Mouse (Mus musculus) liver, embryonic 14.5 days (tissue): ENCODE results near the gene Bbip1. TPM values are rescaled to one million over a fixed set of nuclear protein-coding genes. Genes with fewer than 3 reads are reported as not detected.

Source experiments
- ATAC-seq: fragments of 200-750 bp; cut with Nextera tagmentation; 2 replicates; pipeline ENCODE4 v1.8.0; 2017; ENCODE audit warnings: moderate number of reproducible peaks, mild to moderate bottlenecking, moderate library complexity; ENCODE audit not compliant: insufficient read depth
- DNase-seq, 3 experiments: peaks; one replicate each; pipeline ENCODE4 v3.0.0-alpha.2; 2012 to 2013; ENCODE audit warnings: low read depth in 3 of 3, low spot score in 3 of 3
- H3K27ac ChIP-seq: fragments of 300-500 bp; sonication (generic); 2 replicates; pipeline ENCODE4 v1.5.1; 2014; ENCODE audit warnings: moderate library complexity, mild to moderate bottlenecking, control low read depth, inconsistent platforms
- H3K27me3 ChIP-seq: fragments of 300-500 bp; sonication (generic); 2 replicates; pipeline ENCODE4 v1.6.1; 2014; ENCODE audit warnings: mild to moderate bottlenecking, low read length, moderate library complexity; ENCODE audit not compliant: control insufficient read depth, insufficient read depth
- H3K36me3 ChIP-seq: fragments of 300-500 bp; sonication (generic); replicated peaks from 2 replicates; pipeline ENCODE4 v1.6.1; 2014; ENCODE audit warnings: low read depth; ENCODE audit not compliant: control insufficient read depth, insufficient read depth
- H3K4me1 ChIP-seq, 2 experiments: fragments of 200-500 bp in 1 of 2; fragments of 300-500 bp in 1 of 2; sonication (generic) in 1 of 2; replicated peaks; 2 replicates each; pipeline ENCODE4 v1.6.1; 2012 to 2014; ENCODE audit warnings: antibody characterized with exemption in 1 of 2, inconsistent platforms in 1 of 2, low read length in 1 of 2; ENCODE audit not compliant: control insufficient read depth in 2 of 2, insufficient read depth in 2 of 2
- H3K4me2 ChIP-seq: fragments of 300-500 bp; sonication (generic); 2 replicates; pipeline ENCODE4 v1.6.1; 2014; ENCODE audit warnings: low read depth, mild to moderate bottlenecking, control low read depth, moderate library complexity
- H3K4me3 ChIP-seq, 2 experiments: fragments of 200-500 bp in 1 of 2; fragments of 300-500 bp in 1 of 2; sonication (generic) in 1 of 2; 2 replicates each; pipeline ENCODE4 v1.5.1; 2012 to 2014; ENCODE audit warnings: low read depth in 2 of 2, low read length in 2 of 2, mild to moderate bottlenecking in 2 of 2, control low read depth in 1 of 2, inconsistent platforms in 1 of 2, moderate library complexity in 1 of 2; ENCODE audit not compliant: insufficient read depth in 1 of 2
- H3K9ac ChIP-seq: fragments of 300-500 bp; sonication (generic); replicated peaks from 2 replicates; pipeline ENCODE4 v1.6.1; 2014; ENCODE audit warnings: mild to moderate bottlenecking, control low read depth, moderate library complexity
- H3K9me3 ChIP-seq: fragments of 300-500 bp; sonication (generic); 2 replicates; pipeline ENCODE4 v1.6.1; 2016; ENCODE audit warnings: low read length, mixed read lengths; ENCODE audit not compliant: control insufficient read depth
- CTCF ChIP-seq: IDR thresholded peaks from 2 replicates; pipeline ENCODE4 v1.5.1; 2016; ENCODE audit warnings: antibody characterized with exemption, low read depth, control low read depth
- EP300 ChIP-seq: IDR thresholded peaks from 2 replicates; pipeline ENCODE4 v1.6.1; 2016; ENCODE audit warnings: antibody characterized with exemption, low read depth
- WGBS: fragments of 180-500 bp; shearing (Covaris S2); extraction: QIAGEN DNeasy Blood & Tissue Kit; methylation state at CpG from one replicate; pipeline ENCODE4 v1.1.7; 2014; ENCODE audit not compliant: insufficient replicate concordance; 5-methylcytosine and 5-hydroxymethylcytosine counted together
- polyA plus RNA-seq, 2 experiments: library from polyadenylated mRNA; depleted of rRNA in 1 of 2; stranded (reverse) in 1 of 2; unstranded in 1 of 2; fragments of >200 nt; fragmentation: Nextera tagmentation in 1 of 2; extraction: Ambion mirVana in 1 of 2; gene quantifications; 2 replicates each; pipeline versions ENCODE4 v1.2.1 to v1.2.3; 2012 to 2014

Gene Bbip1
- polyA plus RNA-seq, 2 experiments = 26.6 to 55.2 TPM

GRCm38 (mm10) chr19:53901931-53902738 is 42.3 kb downstream of the Bbip1 start:
- Histone ChIP-seq H3K27me3 (no peaks in the 10 kb centered on the region), H3K4me1 (peaks cover 22 to 30% of the 10 kb centered on the region in 2 experiments), H3K4me2 (peak overlapping the region; percentile 98), H3K27ac (peak overlapping the region; percentile 93), H3K4me3 (peak overlapping the region; percentile 53 to 98), H3K9me3 (no peaks in the 10 kb centered on the region), H3K36me3 (no peaks in the 10 kb centered on the region), H3K9ac (peak overlapping the region; percentile 94)
- TF ChIP-seq CTCF = no peak
- TF ChIP-seq EP300 = peak; percentile 78
- DNase-seq = peak in 1 of 3 experiments; percentile 59
- 17% methylated on average over 15 of the region's 15 CpGs for WGBS
- peak; percentile 30 for ATAC-seq

GRCm38 (mm10) chr19:53899941-53900610 is 44.4 kb downstream of the Bbip1 start:
- no peak overlapping the region for H3K4me2 ChIP-seq
- no peaks in the 10 kb centered on the region for H3K36me3 ChIP-seq
- 68% methylated on average over 14 of the region's 14 CpGs for WGBS
- TF ChIP-seq EP300 = no peak
- TF ChIP-seq CTCF = no peak
- H3K27me3 ChIP-seq = no peaks in the 10 kb centered on the region
- peaks cover 19 to 26% of the 10 kb centered on the region in 2 experiments for H3K4me1 ChIP-seq
- H3K9me3 ChIP-seq = no peaks in the 10 kb centered on the region
- no peak for DNase-seq
- H3K27ac ChIP-seq = no peak overlapping the region
- H3K9ac ChIP-seq = no peak overlapping the region
- H3K4me3 ChIP-seq = no peak overlapping the region
- no peak for ATAC-seq

GRCm38 (mm10) chr19:53898970-53899900 is 45.2 kb downstream of the Bbip1 start:
- H3K4me3 ChIP-seq = no peak overlapping the region
- no peak overlapping the region for H3K27ac ChIP-seq
- no peaks in the 10 kb centered on the region for H3K9me3 ChIP-seq
- ATAC-seq (no peak), DNase-seq (no peak)
- TF ChIP-seq EP300 (no peak), CTCF (no peak)
- H3K4me1 ChIP-seq = peaks cover 25 to 27% of the 10 kb centered on the region in 2 experiments
- H3K9ac ChIP-seq = no peak overlapping the region
- no peak overlapping the region for H3K4me2 ChIP-seq
- WGBS = 74% methylated on average over 25 of the region's 25 CpGs
- H3K27me3 ChIP-seq = no peaks in the 10 kb centered on the region
- no peaks in the 10 kb centered on the region for H3K36me3 ChIP-seq

- no peaks in the 10 kb centered on the region for H3K27me3 ChIP-seq
- no peaks in the 10 kb centered on the region for H3K36me3 ChIP-seq
- no peak for TF ChIP-seq EP300
- no peak for TF ChIP-seq CTCF
- H3K4me1 ChIP-seq = peaks cover 30 to 33% of the 10 kb centered on the region in 2 experiments
- H3K4me2 ChIP-seq = no peak overlapping the region
- DNase-seq (no peak), ATAC-seq (no peak)
- H3K9ac ChIP-seq = no peak overlapping the region
- H3K4me3 ChIP-seq = no peak overlapping the region
- WGBS = 61% methylated on average over 4 of the region's 4 CpGs
- no peaks in the 10 kb centered on the region for H3K9me3 ChIP-seq
- H3K27ac ChIP-seq = no peak overlapping the region
Measured at GRCm38 (mm10) chr19:53898498-53898897, 45.9 kb downstream of the Bbip1 start.
